Mouse (Mus musculus) MEL (cell line): ENCODE results near the gene Apoc4. TPM values are rescaled to one million over a fixed set of nuclear protein-coding genes. Genes with fewer than 3 reads are reported as not detected.
A peak's percentile ranks its signal among the peaks of the same experiment; 100 is the strongest.

Source experiments
- DNase-seq: peaks from one replicate; pipeline ENCODE4 v3.0.0; 2011; ENCODE audit warnings: low read depth, low spot score
- H3K27ac ChIP-seq: 2 replicates; pipeline ENCODE4 v1.5.1; 2012; ENCODE audit warnings: low read depth, mild to moderate bottlenecking, control low read depth, low read length, moderate library complexity; ENCODE audit not compliant: control insufficient read depth
- H3K27me3 ChIP-seq, 2 experiments: fragments of 150-350 bp in 1 of 2; sonication (generic) in 1 of 2; 2 replicates each; pipeline ENCODE4 v1.6.1; 2012; ENCODE audit warnings: low read length in 2 of 2, mild to moderate bottlenecking in 2 of 2, improper control_type of control experiment in 1 of 2, moderate library complexity in 1 of 2; ENCODE audit not compliant: insufficient read depth in 2 of 2, control insufficient read depth in 1 of 2
- H3K36me3 ChIP-seq, 2 experiments: 2 replicates each; pipeline ENCODE4 v1.6.1; 2012 to 2014; ENCODE audit warnings: low read length in 2 of 2, improper control_type of control experiment in 1 of 2, inconsistent platforms in 1 of 2, mild to moderate bottlenecking in 1 of 2; ENCODE audit not compliant: insufficient read depth in 2 of 2, control insufficient read depth in 1 of 2
- H3K4me1 ChIP-seq, 2 experiments: fragments of 150-350 bp in 1 of 2; sonication (generic) in 1 of 2; 2 replicates each; pipeline ENCODE4 v1.6.1; 2012; ENCODE audit warnings: low read length in 2 of 2, improper control_type of control experiment in 1 of 2, mild to moderate bottlenecking in 1 of 2; ENCODE audit not compliant: insufficient read depth in 2 of 2, control insufficient read depth in 1 of 2
- H3K4me3 ChIP-seq, 2 experiments: fragments of 150-350 bp in 1 of 2; sonication (generic) in 1 of 2; 2 replicates each; pipeline ENCODE4 v1.5.1; 2012; ENCODE audit warnings: low read depth in 2 of 2, low read length in 2 of 2, mild to moderate bottlenecking in 2 of 2, moderate library complexity in 2 of 2, control low read depth in 1 of 2, improper control_type of control experiment in 1 of 2; ENCODE audit not compliant: control insufficient read depth in 1 of 2, insufficient read depth in 1 of 2
- H3K79me2 ChIP-seq: 2 replicates; pipeline ENCODE4 v1.6.1; 2012; ENCODE audit warnings: mild to moderate bottlenecking, low read length, moderate library complexity; ENCODE audit not compliant: control insufficient read depth, poor library complexity, insufficient read depth
- H3K9ac ChIP-seq: 2 replicates; pipeline ENCODE4 v1.6.1; 2012; ENCODE audit warnings: low read depth, mild to moderate bottlenecking, control low read depth, low read length, moderate library complexity; ENCODE audit not compliant: control insufficient read depth, poor library complexity, severe bottlenecking
- H3K9me3 ChIP-seq: fragments of 150-350 bp; sonication (generic); replicated peaks from 2 replicates; pipeline ENCODE4 v1.6.1; 2012; ENCODE audit warnings: mild to moderate bottlenecking, low read length, improper control_type of control experiment, moderate library complexity; ENCODE audit not compliant: insufficient read depth
- BHLHE40 ChIP-seq: IDR thresholded peaks from 2 replicates; pipeline ENCODE4 v1.6.1; 2012; ENCODE audit warnings: low read depth, mild to moderate bottlenecking, inconsistent platforms, low read length, improper control_type of control experiment, borderline replicate concordance
- CTCF ChIP-seq, 3 experiments: IDR thresholded peaks in 2 of 3; conservative IDR thresholded peaks in 1 of 3; 2 replicates each; pipeline ENCODE4 v1.5.1; 2011 to 2012; ENCODE audit warnings: low read length in 3 of 3, low read depth in 2 of 3, mild to moderate bottlenecking in 2 of 3, improper control_type of control experiment in 1 of 3, inconsistent platforms in 1 of 3, mixed read lengths in 1 of 3, moderate library complexity in 1 of 3; ENCODE audit not compliant: control insufficient read depth in 1 of 3, insufficient read depth in 1 of 3, poor library complexity in 1 of 3, severe bottlenecking in 1 of 3
- EP300 ChIP-seq, 2 experiments: IDR thresholded peaks; 2 replicates each; pipeline ENCODE4 v1.6.1; 2011; ENCODE audit warnings: improper control_type of control experiment in 2 of 2, low read length in 2 of 2, low read depth in 1 of 2, mild to moderate bottlenecking in 1 of 2
- ETS1 ChIP-seq: IDR thresholded peaks from 2 replicates; pipeline ENCODE4 v1.6.1; 2012; ENCODE audit warnings: low read depth, mild to moderate bottlenecking, inconsistent platforms, low read length, improper control_type of control experiment, moderate library complexity
- GATA1 ChIP-seq: IDR thresholded peaks from 2 replicates; pipeline ENCODE4 v1.6.1; 2011; ENCODE audit warnings: low read depth, low read length, improper control_type of control experiment
- HCFC1 ChIP-seq: IDR thresholded peaks from 2 replicates; pipeline ENCODE4 v1.6.1; 2012; ENCODE audit warnings: low read depth, mild to moderate bottlenecking, inconsistent platforms, low read length, improper control_type of control experiment, moderate library complexity
- JUND ChIP-seq: IDR thresholded peaks from 2 replicates; pipeline ENCODE4 v1.6.1; 2011; ENCODE audit warnings: low read depth, mild to moderate bottlenecking, improper control_type of control experiment, low read length
- KAT2A ChIP-seq: conservative IDR thresholded peaks from 2 replicates; pipeline ENCODE4 v1.6.1; 2012; ENCODE audit warnings: low read depth, low read length, improper control_type of control experiment, inconsistent platforms
- MAFK ChIP-seq: IDR thresholded peaks from 2 replicates; pipeline ENCODE4 v1.6.1; 2011; ENCODE audit warnings: low read depth, mild to moderate bottlenecking, low read length, improper control_type of control experiment, borderline replicate concordance
- MAX ChIP-seq: IDR thresholded peaks from 2 replicates; pipeline ENCODE4 v1.6.1; 2011; ENCODE audit warnings: low read length, improper control_type of control experiment
- MAZ ChIP-seq: IDR thresholded peaks from 2 replicates; pipeline ENCODE4 v1.6.1; 2012; ENCODE audit warnings: low read depth, mild to moderate bottlenecking, inconsistent platforms, low read length, improper control_type of control experiment
- MEF2A ChIP-seq: IDR thresholded peaks from 2 replicates; pipeline ENCODE4 v1.6.1; 2014; ENCODE audit warnings: low read depth, mild to moderate bottlenecking, inconsistent platforms, low read length, improper control_type of control experiment; ENCODE audit not compliant: poor library complexity, insufficient replicate concordance, severe bottlenecking; ENCODE audit errors: extremely low read depth
- MYB ChIP-seq: IDR thresholded peaks from 2 replicates; pipeline ENCODE4 v1.6.1; 2011; ENCODE audit warnings: mild to moderate bottlenecking, low read depth, low read length, improper control_type of control experiment
- MYC ChIP-seq: IDR thresholded peaks from 2 replicates; pipeline ENCODE4 v1.6.1; 2011; ENCODE audit warnings: low read depth, mild to moderate bottlenecking, low read length, improper control_type of control experiment, moderate library complexity
- NELFE ChIP-seq: IDR thresholded peaks from 2 replicates; pipeline ENCODE4 v1.6.1; 2011; ENCODE audit warnings: low read depth, low read length, improper control_type of control experiment
- NRF1 ChIP-seq: IDR thresholded peaks from 2 replicates; pipeline ENCODE4 v1.6.1; 2014; ENCODE audit warnings: low read depth, mild to moderate bottlenecking, inconsistent platforms, low read length, improper control_type of control experiment, moderate library complexity; ENCODE audit not compliant: poor library complexity, insufficient read depth, severe bottlenecking
- POLR2A ChIP-seq, 2 experiments: IDR thresholded peaks; 2 replicates each; pipeline ENCODE4 v1.6.1; 2011 to 2012; ENCODE audit warnings: low read length in 2 of 2, mild to moderate bottlenecking in 2 of 2, control low read depth in 1 of 2, improper control_type of control experiment in 1 of 2, low read depth in 1 of 2, moderate library complexity in 1 of 2; ENCODE audit not compliant: control insufficient read depth in 1 of 2, insufficient read depth in 1 of 2, poor library complexity in 1 of 2
- POLR2AphosphoS2 ChIP-seq: IDR thresholded peaks from 2 replicates; pipeline ENCODE4 v1.6.1; 2011; ENCODE audit warnings: low read length, improper control_type of control experiment
- POLR2AphosphoS5 ChIP-seq: IDR thresholded peaks from 2 replicates; pipeline ENCODE4 v1.6.1; 2012; ENCODE audit warnings: low read depth, borderline replicate concordance, mild to moderate bottlenecking, inconsistent platforms, low read length, moderate library complexity, mixed read lengths
- RAD21 ChIP-seq: IDR thresholded peaks from 2 replicates; pipeline ENCODE4 v1.6.1; 2011; ENCODE audit warnings: mild to moderate bottlenecking, low read depth, low read length, improper control_type of control experiment
- SIN3A ChIP-seq: IDR thresholded peaks from 2 replicates; pipeline ENCODE4 v1.6.1; 2012; ENCODE audit warnings: low read length, improper control_type of control experiment, inconsistent platforms
- SMC3 ChIP-seq: IDR thresholded peaks from 2 replicates; pipeline ENCODE4 v1.6.1; 2011; ENCODE audit warnings: low read depth, low read length, improper control_type of control experiment
- TCF12 ChIP-seq: IDR thresholded peaks from 2 replicates; pipeline ENCODE4 v1.6.1; 2014; ENCODE audit warnings: low read depth, mild to moderate bottlenecking, inconsistent platforms, low read length, improper control_type of control experiment, moderate library complexity
- USF2 ChIP-seq, 2 experiments: IDR thresholded peaks; 2 replicates each; pipeline ENCODE4 v1.6.1; 2011 to 2012; ENCODE audit warnings: improper control_type of control experiment in 2 of 2, low read length in 2 of 2, borderline replicate concordance in 1 of 2, inconsistent platforms in 1 of 2, low read depth in 1 of 2, mild to moderate bottlenecking in 1 of 2; ENCODE audit not compliant: insufficient read depth in 1 of 2
- ZC3H11A ChIP-seq: IDR thresholded peaks from 2 replicates; pipeline ENCODE4 v1.6.1; 2012; ENCODE audit warnings: low read depth, mild to moderate bottlenecking, inconsistent platforms, low read length, improper control_type of control experiment
- ZKSCAN1 ChIP-seq: IDR thresholded peaks from 2 replicates; pipeline ENCODE4 v1.6.1; 2012; ENCODE audit warnings: low read depth, mild to moderate bottlenecking, inconsistent platforms, low read length, improper control_type of control experiment, moderate library complexity
- ZNF384 ChIP-seq: IDR thresholded peaks from 2 replicates; pipeline ENCODE4 v1.6.1; 2012; ENCODE audit warnings: low read depth, mild to moderate bottlenecking, inconsistent platforms, low read length, improper control_type of control experiment
- polyA plus RNA-seq, 2 experiments: library from polyadenylated mRNA; stranded (reverse) in 1 of 2; unstranded in 1 of 2; fragments of >175 nt in 1 of 2; fragments of >200 nt in 1 of 2; gene quantifications; 2 replicates each; pipeline versions ENCODE4 v1.2.1 to v1.2.4; 2012; ENCODE audit warnings: low replicate concordance in 2 of 2, low read depth in 1 of 2; ENCODE audit not compliant: insufficient read length in 2 of 2, insufficient read depth in 1 of 2, missing spikeins in 1 of 2
- total RNA-seq: library from RNA; depleted of rRNA; stranded (reverse); fragments of 300-350 nt; gene quantifications from 2 replicates; pipeline ENCODE4 v1.2.3, GENCODE M21; 2012

The Apoc4 gene
- total and polyA plus RNA-seq, 3 experiments: not detected

- H3K27me3 ChIP-seq: no peaks in the 10 kb centered on the region
- TF ChIP-seq MAZ: no peak
- TF ChIP-seq TCF12: no peak
- TF ChIP-seq SIN3A: no peak
- no peak for TF ChIP-seq EP300 (IDR thresholded peaks at IDR 0.05; ENCODE audit: low read depth in 1 of 2, low read length in 2 of 2)
- TF ChIP-seq POLR2A (IDR thresholded peaks at IDR 0.05; ENCODE audit: control insufficient read depth in 1 of 2, insufficient read depth in 1 of 2, low read depth in 1 of 2, low read length in 2 of 2, poor library complexity in 1 of 2): no peak
- TF ChIP-seq USF2 (IDR thresholded peaks at IDR 0.05; ENCODE audit: borderline replicate concordance in 1 of 2, insufficient read depth in 1 of 2, low read depth in 1 of 2, low read length in 2 of 2): no peak
- no peak for TF ChIP-seq NELFE
- no peak for TF ChIP-seq MEF2A
- no peak for TF ChIP-seq JUND
- TF ChIP-seq MYC: no peak
- no peak for TF ChIP-seq POLR2AphosphoS5
- no peak for TF ChIP-seq MYB
- no peak for TF ChIP-seq ZKSCAN1
- TF ChIP-seq NRF1: no peak
- no peak for TF ChIP-seq BHLHE40
- TF ChIP-seq KAT2A: no peak
- TF ChIP-seq GATA1: no peak
- H3K27ac ChIP-seq: no peak overlapping the region
- H3K79me2 ChIP-seq: no peaks in the 10 kb centered on the region
- DNase-seq: no peak
- H3K9me3 ChIP-seq: no peaks in the 10 kb centered on the region
- no peak overlapping the region for H3K9ac ChIP-seq
- H3K4me1 ChIP-seq: peaks cover 0 to 29% of the 10 kb centered on the region in 2 experiments; a peak in 3 of 4 replicates
- H3K36me3 ChIP-seq: peaks cover 8 to 22% of the 10 kb centered on the region in 2 experiments
- H3K4me3 ChIP-seq: no peak overlapping the region
These were observed 21.7 kb upstream of the Apoc4 start for GRCm38 (mm10) chr7:19702859-19703555.

- Histone ChIP-seq H3K27me3 (no peaks in the 10 kb centered on the region), H3K9ac (peak overlapping the region; percentile 8; the same call in 1 of the 2 replicates), H3K4me1 (peaks cover 0 to 31% of the 10 kb centered on the region in 2 experiments; a peak in 3 of 4 replicates), H3K36me3 (peaks cover 3 to 24% of the 10 kb centered on the region in 2 experiments; a peak in 3 of 4 replicates), H3K9me3 (no peaks in the 10 kb centered on the region), H3K27ac (no peak overlapping the region), H3K4me3 (no peak overlapping the region), H3K79me2 (no peaks in the 10 kb centered on the region)
- TF ChIP-seq POLR2AphosphoS2: no peak
- no peak for TF ChIP-seq MEF2A
- TF ChIP-seq HCFC1: no peak
- no peak for TF ChIP-seq NRF1
- no peak for TF ChIP-seq MAFK
- no peak for TF ChIP-seq MAX
- TF ChIP-seq ETS1: no peak
- TF ChIP-seq SIN3A: no peak
- TF ChIP-seq SMC3: peak; percentile 55
- TF ChIP-seq RAD21: peak; percentile 34
- no peak for TF ChIP-seq ZKSCAN1
- TF ChIP-seq CTCF (IDR thresholded peaks at IDR 0.05 in 2 of 3, conservative IDR thresholded peaks at IDR 0.05 in 1 of 3; ENCODE audit: control insufficient read depth in 1 of 3, insufficient read depth in 1 of 3, low read depth in 2 of 3, low read length in 3 of 3, poor library complexity in 1 of 3, severe bottlenecking in 1 of 3): peak; percentile 35 to 80 (median 62); a peak in 5 of 6 replicates
- peak; percentile 40 for TF ChIP-seq ZC3H11A
- TF ChIP-seq ZNF384: peak; percentile 43; the same call in 1 of the 2 replicates
- DNase-seq: peak; percentile 62
These were observed 19.9 kb upstream of the Apoc4 start for GRCm38 (mm10) chr7:19701069-19701761.
